Mouse (Mus musculus) megakaryocyte, embryonic 14.5 days (primary cell): ENCODE data around the gene Khdc1a.

ENCODE experiments used
- FLI1 ChIP-seq: IDR thresholded peaks from 2 replicates; pipeline ENCODE4 v1.6.1; 2012; ENCODE audit warnings: low read length, inconsistent platforms, mixed read lengths
- GATA1 ChIP-seq: IDR thresholded peaks from 3 replicates; pipeline ENCODE4 v1.6.1; 2012; ENCODE audit warnings: mixed read lengths, low read length, inconsistent platforms, borderline replicate concordance

DNA sequence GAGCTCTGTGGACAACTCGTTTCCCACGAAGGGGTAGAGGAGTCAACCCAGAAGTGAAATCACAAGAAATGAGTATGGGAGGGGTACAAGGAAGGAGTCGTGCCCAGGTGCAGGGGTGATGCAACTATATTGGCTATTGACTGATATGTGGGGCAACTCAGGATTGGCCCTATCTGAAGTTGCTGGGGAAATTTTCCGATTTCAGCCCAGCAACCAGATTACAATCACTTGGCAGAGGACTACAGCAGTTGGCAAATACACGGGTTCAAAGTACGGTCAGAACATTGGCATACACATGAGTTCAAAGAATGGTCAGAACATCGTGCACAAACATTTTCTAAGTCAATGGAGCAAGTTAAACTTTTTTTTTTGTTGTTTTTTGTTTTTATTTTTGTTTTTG, 22.7 kb upstream of the Khdc1a start:
- TF ChIP-seq GATA1 = no peak
- no peak for TF ChIP-seq FLI1
